Mouse (Mus musculus) G1E (cell line): Measurements from ENCODE around the gene Trim62. TPM values are rescaled to one million over a fixed set of nuclear protein-coding genes. Genes with fewer than 3 reads are reported as not detected.

ENCODE experiments used
- ATAC-seq: 2 replicates; pipeline ENCODE4 v1.8.0; 2016; ENCODE audit warnings: mild to moderate bottlenecking; ENCODE audit not compliant: insufficient number of reproducible peaks, poor library complexity, low FRiP score, severe bottlenecking; ENCODE audit errors: extremely low read depth
- DNase-seq: peaks from one replicate; pipeline ENCODE4 v3.0.0; 2012; ENCODE audit warnings: low spot score
- H3K27me3 ChIP-seq: 2 replicates; pipeline ENCODE4 v1.6.1; 2012; ENCODE audit warnings: mild to moderate bottlenecking, low read length, inconsistent platforms; ENCODE audit not compliant: insufficient read depth
- H3K36me3 ChIP-seq: replicated peaks from 2 replicates; pipeline ENCODE3; 2012; ENCODE audit warnings: mild to moderate bottlenecking, inconsistent platforms
- H3K4me1 ChIP-seq: 2 replicates; pipeline ENCODE4 v1.6.1; 2012; ENCODE audit warnings: low read depth, low read length, inconsistent platforms, mixed read lengths; ENCODE audit not compliant: insufficient read depth
- H3K4me3 ChIP-seq: 2 replicates; pipeline ENCODE4 v1.5.1; 2012; ENCODE audit warnings: low read depth, mild to moderate bottlenecking, inconsistent platforms, low read length, moderate library complexity, mixed read lengths
- H3K9me3 ChIP-seq: replicated peaks from 2 replicates; pipeline ENCODE4 v1.6.1; 2012; ENCODE audit warnings: inconsistent platforms
- CTCF ChIP-seq: IDR thresholded peaks from 2 replicates; pipeline ENCODE4 v1.5.1; 2012; ENCODE audit warnings: low read depth, low read length, inconsistent platforms, mixed read lengths
- GATA1 ChIP-seq: IDR thresholded peaks from 2 replicates; pipeline ENCODE4 v1.6.1; 2012; ENCODE audit warnings: borderline replicate concordance, low read length, inconsistent platforms, mixed read lengths
- GATA2 ChIP-seq: IDR thresholded peaks from 2 replicates; pipeline ENCODE4 v1.6.1; 2012; ENCODE audit warnings: low read depth, low read length, inconsistent platforms, borderline replicate concordance
- POLR2AphosphoS5 ChIP-seq: IDR thresholded peaks from 2 replicates; pipeline ENCODE4 v1.6.1; 2012; ENCODE audit warnings: low read depth, low read length, inconsistent platforms; ENCODE audit not compliant: insufficient replicate concordance
- TAL1 ChIP-seq: conservative IDR thresholded peaks from 2 replicates; pipeline ENCODE4 v1.6.1; 2012; ENCODE audit warnings: low read depth, low read length, inconsistent platforms, mixed read lengths
- polyA plus RNA-seq: library from polyadenylated mRNA; stranded (reverse); fragments of >175 nt; gene quantifications from 2 replicates; pipeline ENCODE4 v1.2.3, GENCODE M21; 2012
- total RNA-seq, 2 experiments: library from RNA; stranded (forward) in 1 of 2; stranded (reverse) in 1 of 2; fragments of 200-1000 nt in 1 of 2; fragments of >200 nt in 1 of 2; fragmentation: Nextera tagmentation in 1 of 2; gene quantifications; 2 replicates each; pipeline ENCODE4 v1.2.3; 2014 to 2017

Gene Trim62
- total and polyA plus RNA-seq, 3 experiments, result 0.16 TPM; not detected in 2

GRCm38 (mm10) chr4:128958156-128958555, 74.8 kb downstream of the Trim62 start:
- no peak for ATAC-seq

GRCm38 (mm10) chr4:128958849-128959248, 75.5 kb downstream of the Trim62 start:
- no peak for ATAC-seq
- TF ChIP-seq CTCF (no peak), GATA2 (no peak), GATA1 (no peak), POLR2AphosphoS5 (no peak), TAL1 (no peak)
- peaks cover 39% of the 10 kb centered on the region for H3K27me3 ChIP-seq

More at GRCm38 (mm10) chr4:128958156-128958555, 74.8 kb downstream of the Trim62 start:
- Histone ChIP-seq H3K4me1 (peaks cover 3% of the 10 kb centered on the region; the same call in 1 of the 2 replicates), H3K9me3 (no peaks in the 10 kb centered on the region), H3K4me3 (no peak overlapping the region), H3K27me3 (peaks cover 39% of the 10 kb centered on the region), H3K36me3 (no peaks in the 10 kb centered on the region)
- TF ChIP-seq POLR2AphosphoS5 (no peak), CTCF (no peak), GATA2 (no peak), TAL1 (no peak), GATA1 (no peak)
- DNase-seq, result no peak

GRCm38 (mm10) chr4:128959676-128960075, 76.3 kb downstream of the Trim62 start:
- DNase-seq, result no peak
- H3K27me3 ChIP-seq, result peaks cover 41% of the 10 kb centered on the region
- ATAC-seq, result no peak

More at GRCm38 (mm10) chr4:128958849-128959248, 75.5 kb downstream of the Trim62 start:
- Histone ChIP-seq H3K9me3 (no peaks in the 10 kb centered on the region), H3K4me3 (no peak overlapping the region), H3K36me3 (no peaks in the 10 kb centered on the region), H3K4me1 (peaks cover 3% of the 10 kb centered on the region; the same call in 1 of the 2 replicates)
- DNase-seq, result no peak

More at GRCm38 (mm10) chr4:128959676-128960075, 76.3 kb downstream of the Trim62 start:
- Histone ChIP-seq H3K4me1 (peaks cover 3% of the 10 kb centered on the region; the same call in 1 of the 2 replicates), H3K9me3 (no peaks in the 10 kb centered on the region), H3K36me3 (no peaks in the 10 kb centered on the region), H3K4me3 (no peak overlapping the region)
- no peak for TF ChIP-seq GATA1
- TF ChIP-seq GATA2, result no peak
- TF ChIP-seq TAL1, result no peak
- TF ChIP-seq CTCF, result no peak
- no peak for TF ChIP-seq POLR2AphosphoS5

Other genes with a start within 250 kb of the Trim62 start
- gene Phc2, start 228.9 kb upstream of the Trim62 start, total RNA-seq (2014; fragmentation: Nextera tagmentation), result 58.8 and 63.5 TPM in 2 replicates
- 16.2 and 17.5 TPM in 2 replicates for gene Phc2, start 228.9 kb upstream of the Trim62 start, total RNA-seq (2017)
- gene Phc2, start 228.9 kb upstream of the Trim62 start, polyA plus RNA-seq, result 121 and 131 TPM in 2 replicates
- gene A3galt2, start 128.2 kb upstream of the Trim62 start, total RNA-seq (2014; fragmentation: Nextera tagmentation), result not detected in 2 replicates
- gene A3galt2, start 128.2 kb upstream of the Trim62 start, total RNA-seq (2017), result 0.12 and 0.16 TPM in 2 replicates
- not detected in 2 replicates for gene A3galt2, start 128.2 kb upstream of the Trim62 start, polyA plus RNA-seq
- gene Zfp362, start 77.5 kb upstream of the Trim62 start, total RNA-seq (2014; fragmentation: Nextera tagmentation), result 26.6 and 39.5 TPM in 2 replicates
- 1.6 and 2.2 TPM in 2 replicates for gene Zfp362, start 77.5 kb upstream of the Trim62 start, total RNA-seq (2017)
- gene Zfp362, start 77.5 kb upstream of the Trim62 start, polyA plus RNA-seq, result 70.0 and 73.8 TPM in 2 replicates
- gene Azin2, start 78.9 kb downstream of the Trim62 start, total RNA-seq (2014; fragmentation: Nextera tagmentation), result not detected in 2 replicates
- not detected in 2 replicates for gene Azin2, start 78.9 kb downstream of the Trim62 start, total RNA-seq (2017)
- not detected in 2 replicates for gene Azin2, start 78.9 kb downstream of the Trim62 start, polyA plus RNA-seq
- 103 TPM in 2 replicates for gene Ak2, start 108.4 kb downstream of the Trim62 start, total RNA-seq (2014; fragmentation: Nextera tagmentation)
- 209 and 214 TPM in 2 replicates for gene Ak2, start 108.4 kb downstream of the Trim62 start, total RNA-seq (2017)
- 166 and 196 TPM in 2 replicates for gene Ak2, start 108.4 kb downstream of the Trim62 start, polyA plus RNA-seq
- 10.8 and 14.2 TPM in 2 replicates for gene Rnf19b, start 174.7 kb downstream of the Trim62 start, total RNA-seq (2014; fragmentation: Nextera tagmentation)
- gene Rnf19b, start 174.7 kb downstream of the Trim62 start, total RNA-seq (2017), result 76.9 and 87.2 TPM in 2 replicates
- gene Rnf19b, start 174.7 kb downstream of the Trim62 start, polyA plus RNA-seq, result 42.8 and 48.1 TPM in 2 replicates
- not detected in 2 replicates for gene Tmem54, start 222.0 kb downstream of the Trim62 start, total RNA-seq (2014; fragmentation: Nextera tagmentation)
- not detected in 2 replicates for gene Tmem54, start 222.0 kb downstream of the Trim62 start, total RNA-seq (2017)
- not detected in 2 replicates for gene Tmem54, start 222.0 kb downstream of the Trim62 start, polyA plus RNA-seq
- gene Hpca, start 238.5 kb downstream of the Trim62 start, total RNA-seq (2014; fragmentation: Nextera tagmentation), result 1.1 TPM in 1 of 2 replicates, not detected in the other
- not detected in 2 replicates for gene Hpca, start 238.5 kb downstream of the Trim62 start, total RNA-seq (2017)
- not detected in 2 replicates for gene Hpca, start 238.5 kb downstream of the Trim62 start, polyA plus RNA-seq